In the genomic region with DNA sequence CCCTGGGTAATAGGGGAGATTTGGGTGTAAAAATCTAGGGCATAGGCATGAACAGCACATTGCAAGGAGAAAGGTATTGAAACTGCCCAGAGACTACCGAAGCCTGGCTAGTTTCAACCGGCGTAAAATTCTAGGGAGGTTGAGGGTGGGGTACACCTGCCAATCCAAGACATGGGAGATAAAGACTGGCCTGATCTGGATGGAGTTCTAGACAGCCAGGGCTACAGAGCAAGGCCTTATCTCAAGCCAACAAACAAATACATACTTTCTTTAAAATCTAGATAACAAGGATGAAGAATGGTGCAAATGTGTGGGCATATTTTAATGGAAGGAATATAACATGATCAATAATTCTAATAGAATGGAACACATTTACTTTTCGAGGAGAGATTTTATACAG, we compare ENCODE assay signal across 10 mouse cellular contexts. TPM values are rescaled to one million over a fixed set of nuclear protein-coding genes. Genes with fewer than 3 reads are reported as not detected.
DNase-seq lines count a peak whose midpoint lies in the region; ATAC-seq and TF ChIP-seq lines count a peak whose summit lies in the region.
"Had no signal": no experiment of that assay in that cellular context is flagged by ENCODE, and none has a peak within 500 bp of the region (broad histone marks: within the 10 kb centered on the region; RNA-seq: fewer than 3 reads in every experiment).

No protein-coding gene starts in this region.

- ATAC-seq in G1E (ENCODE audit: extremely low read depth, insufficient number of reproducible peaks, low FRiP score, poor library complexity, severe bottlenecking), result no peak
- no peak for ATAC-seq in hindbrain, embryonic 14.5 days (ENCODE audit: low FRiP score)
- ATAC-seq in megakaryocyte-erythroid progenitor cell, adult 5-6 weeks (replicated peaks; ENCODE audit: low FRiP score, low TSS enrichment, poor library complexity, severe bottlenecking), result peak; percentile 36
- no peak for ATAC-seq in CD4-positive, CD25-positive, alpha-beta regulatory T cell, adult 4 months

- H3K27me3 ChIP-seq in cerebellum, adult 2 months (ENCODE audit: control insufficient read depth, insufficient read depth, low read length), result no peaks in the 10 kb centered on the region
- no peaks in the 10 kb centered on the region for H3K27me3 ChIP-seq in G1E (ENCODE audit: insufficient read depth, low read length)
- peaks cover 27% of the 10 kb centered on the region for H3K27me3 ChIP-seq in hindbrain, embryonic 14.5 days (ENCODE audit: control insufficient read depth, insufficient read depth, low read length)

- no peak for TF ChIP-seq POLR2A in cerebellum, adult 2 months (IDR thresholded peaks at IDR 0.05; ENCODE audit: borderline replicate concordance, insufficient read depth, low read length)

- peak; percentile 40 for DNase-seq in cerebellum, adult 9-11 months
- DNase-seq in cerebellum, adult 2 months, result no peak
- no peak for DNase-seq in G1E (ENCODE audit: low spot score)
- DNase-seq in hindbrain, embryonic 14.5 days (ENCODE audit: low spot score), result no peak
- DNase-seq in layer of hippocampus, postnatal 14 days (ENCODE audit: low spot score in 2 of 2), result no peak
- no peak for DNase-seq in adrenal gland, adult 8-10 months
- DNase-seq: adrenal gland, postnatal 25 days; thymus, postnatal 25 days had no signal

- WGBS in cerebellum, adult 2 months, result 62% methylated on average over 4 of the region's 4 CpGs
- 54% methylated on average over 4 of the region's 4 CpGs for WGBS in hindbrain, embryonic 14.5 days

- no peak overlapping the region for H3K4me3 ChIP-seq in cerebellum, adult 2 months (replicated peaks; ENCODE audit: insufficient read depth, low read depth, low read length)
- peak overlapping the region; percentile 81 for H3K4me3 ChIP-seq in G1E (ENCODE audit: low read depth, low read length)
- peak overlapping the region; percentile 68 for H3K4me3 ChIP-seq in hindbrain, embryonic 14.5 days (replicated peaks; ENCODE audit: low read length)

- no peak overlapping the region for H3K27ac ChIP-seq in cerebellum, adult 2 months (ENCODE audit: insufficient read depth, low read length)
- H3K27ac ChIP-seq in hindbrain, embryonic 14.5 days, result no peak overlapping the region

- no peaks in the 10 kb centered on the region for H3K9me3 ChIP-seq in G1E (replicated peaks)
- H3K9me3 ChIP-seq in hindbrain, embryonic 14.5 days (ENCODE audit: control insufficient read depth, low read length), result no peaks in the 10 kb centered on the region

- peak overlapping the region; percentile 71 for H3K4me2 ChIP-seq in hindbrain, embryonic 14.5 days (replicated peaks)

- no peaks in the 10 kb centered on the region for H3K4me1 ChIP-seq in cerebellum, adult 2 months (ENCODE audit: control insufficient read depth, insufficient read depth, low read length)
- peaks cover 59% of the 10 kb centered on the region for H3K4me1 ChIP-seq in G1E (ENCODE audit: insufficient read depth, low read depth, low read length)
- peaks cover 14% of the 10 kb centered on the region; the same call in 1 of the 2 replicates for H3K4me1 ChIP-seq in hindbrain, embryonic 14.5 days (replicated peaks; ENCODE audit: control insufficient read depth, insufficient read depth, low read length)

- peaks cover 40% of the 10 kb centered on the region for H3K36me3 ChIP-seq in G1E (replicated peaks)
- peaks cover 25% of the 10 kb centered on the region for H3K36me3 ChIP-seq in hindbrain, embryonic 14.5 days (replicated peaks; ENCODE audit: control insufficient read depth, insufficient read depth)

- TF ChIP-seq CTCF in cerebellum, adult 2 months (IDR thresholded peaks at IDR 0.05; ENCODE audit: borderline replicate concordance, insufficient read depth, low read depth, low read length), result no peak
- TF ChIP-seq CTCF in G1E (IDR thresholded peaks at IDR 0.05; ENCODE audit: low read depth, low read length), result no peak

- H3K9ac ChIP-seq in hindbrain, embryonic 14.5 days, result peak overlapping the region; percentile 72

RNA-seq across cellular contexts. Expression of gene Shkbp1, which starts 1.0 kb away (rescaled TPM):
- 41.6 and 43.7 TPM in 2 replicates for polyA plus RNA-seq in cerebellum, adult 2 months (2012; rRNA removed)
- total RNA-seq in G1E (2014; fragmentation: Nextera tagmentation) (89.8 and 111 TPM in 2 replicates), G1E (2017) (27.4 and 29.5 TPM in 2 replicates)
- polyA plus RNA-seq in G1E (2012), result 218 and 220 TPM in 2 replicates
- 30.6 and 34.6 TPM in 2 replicates for polyA plus RNA-seq in hindbrain, embryonic 14.5 days (2014; fragmentation: Nextera tagmentation; extraction: Ambion mirVana)
- total RNA-seq in megakaryocyte-erythroid progenitor cell, adult 5-6 weeks (2014; fragmentation: Nextera tagmentation), result 39.2 and 72.7 TPM in 2 replicates
- 20.6 and 35.1 TPM in 2 replicates for total RNA-seq in megakaryocyte-erythroid progenitor cell, adult 5-6 weeks (2017)
- total RNA-seq in layer of hippocampus, postnatal 14 days (2021), result 10 to 100 TPM; 24.7 to 26.2 TPM
- 10 to 100 TPM; 19.4 to 41.1 (median 29.7) TPM for total RNA-seq in adrenal gland, adult 8-10 months (2022)
- polyA plus RNA-seq in CD4-positive, CD25-positive, alpha-beta regulatory T cell, adult 4 months (2017; shearing (Covaris generic)), result 10 to 100 TPM; 49.2 to 76.0 TPM

RNA-seq across cellular contexts. Expression of gene Gm20479, which starts 2.4 kb away (rescaled TPM):
- polyA plus RNA-seq in cerebellum, adult 2 months (2012; rRNA removed), result 0.38 TPM in 1 of 2 replicates, not detected in the other
- not detected in 2 replicates for total RNA-seq in G1E (2014; fragmentation: Nextera tagmentation)
- 1.3 TPM in 1 of 2 replicates, not detected in the other for total RNA-seq in G1E (2017)
- 1.2 and 1.4 TPM in 2 replicates for polyA plus RNA-seq in G1E (2012)
- not detected in 2 replicates for polyA plus RNA-seq in hindbrain, embryonic 14.5 days (2014; fragmentation: Nextera tagmentation; extraction: Ambion mirVana)
- total RNA-seq in megakaryocyte-erythroid progenitor cell, adult 5-6 weeks (2014; fragmentation: Nextera tagmentation), result not detected in 2 replicates
- not detected in 2 replicates for total RNA-seq in megakaryocyte-erythroid progenitor cell, adult 5-6 weeks (2017)
- not detected for total RNA-seq in layer of hippocampus, postnatal 14 days (2021)
- total RNA-seq in adrenal gland, adult 8-10 months (2022), result 1 to 10 TPM in 1 of 4 experiments, not detected in 3; 4.0 TPM
- polyA plus RNA-seq in CD4-positive, CD25-positive, alpha-beta regulatory T cell, adult 4 months (2017; shearing (Covaris generic)), result not detected

RNA-seq across cellular contexts. Expression of gene Ltbp4, which starts 17.3 kb away (rescaled TPM):
- 26.9 and 28.2 TPM in 2 replicates for polyA plus RNA-seq in cerebellum, adult 2 months (2012; rRNA removed)
- total RNA-seq in G1E (2014; fragmentation: Nextera tagmentation), result 0.39 and 9.1 TPM in 2 replicates
- total RNA-seq in G1E (2017), result 0.06 and 0.16 TPM in 2 replicates
- polyA plus RNA-seq in G1E (2012), result 1.0 and 1.5 TPM in 2 replicates
- polyA plus RNA-seq in hindbrain, embryonic 14.5 days (2014; fragmentation: Nextera tagmentation; extraction: Ambion mirVana), result 10.4 TPM in 2 replicates
- total RNA-seq in megakaryocyte-erythroid progenitor cell, adult 5-6 weeks (2014; fragmentation: Nextera tagmentation), result 0.39 TPM in 1 of 2 replicates, not detected in the other
- total RNA-seq in megakaryocyte-erythroid progenitor cell, adult 5-6 weeks (2017), result 0.05 and 1.4 TPM in 2 replicates
- 10 to 100 TPM; 55.0 to 55.3 TPM for total RNA-seq in layer of hippocampus, postnatal 14 days (2021)
- 100 to 1,000 TPM in 3 of 4 experiments, 10 to 100 TPM in 1; 90.9 to 117 (median 108) TPM for total RNA-seq in adrenal gland, adult 8-10 months (2022)
- polyA plus RNA-seq in CD4-positive, CD25-positive, alpha-beta regulatory T cell, adult 4 months (2017; shearing (Covaris generic)), result 1 to 10 TPM in 1 of 2 experiments, under 1 TPM in 1; 0.77 to 2.0 TPM

Comparison
In these comparisons a context has a peak if more than half of its experiments do, and no peak if none do; other contexts are left out.
1. RNA of gene Ltbp4, which starts 17.3 kb away (total RNA-seq): 90.9 to 117 TPM in adrenal gland, adult 8-10 months and 55.0 to 55.3 TPM in layer of hippocampus, postnatal 14 days; 0.06 to 9.1 TPM in G1E and 0.05 to 1.4 TPM in megakaryocyte-erythroid progenitor cell, adult 5-6 weeks; every median in the first group is over 4 times any median in the second.